Mouse (Mus musculus) kidney, adult 2 months (tissue): ENCODE measurements around the gene Maml3.

ENCODE experiments used
- CTCF ChIP-seq: fragments of 200-500 bp; conservative IDR thresholded peaks from 2 replicates; pipeline ENCODE4 v1.5.1; 2011; ENCODE audit warnings: low read depth, mild to moderate bottlenecking, control low read depth, low read length, moderate library complexity, mixed read lengths; ENCODE audit not compliant: insufficient read depth, insufficient read length
- POLR2A ChIP-seq: fragments of 200-500 bp; IDR thresholded peaks from one replicate; pipeline ENCODE4 v1.6.1; 2011; ENCODE audit warnings: low read depth, low read length, control low read depth

- TF ChIP-seq CTCF: no peak
- TF ChIP-seq POLR2A: no peak
Measured at GRCm38 (mm10) chr3:51647356-51647755, 457.5 kb downstream of the Maml3 start.
